In genomic region chr2:118160991-118161390, GRCm38 (mm10) we compare ENCODE assay signal across 15 mouse cellular contexts. TPM values are rescaled to one million over a fixed set of nuclear protein-coding genes. Genes with fewer than 3 reads are reported as not detected.
A peak's percentile ranks its signal among the peaks of the same experiment; 100 is the strongest.
DNase-seq lines count a peak whose midpoint lies in the region; ATAC-seq lines count a peak whose summit lies in the region.
"Had no signal": no experiment of that assay in that cellular context is flagged by ENCODE, and none has a peak within 500 bp of the region (broad histone marks: within the 10 kb centered on the region; RNA-seq: fewer than 3 reads in every experiment).

No protein-coding gene starts in this region.

- no peak overlapping the region for H3K9ac ChIP-seq in intestine, embryonic 14.5 days (ENCODE audit: low read length)
- no peak overlapping the region for H3K9ac ChIP-seq in intestine, embryonic 16.5 days (ENCODE audit: low read depth, low read length)
- H3K9ac ChIP-seq in embryonic facial prominence, embryonic 11.5 days (replicated peaks; ENCODE audit: low read length): no peak overlapping the region
- H3K9ac ChIP-seq in embryonic facial prominence, embryonic 15.5 days: no peak overlapping the region
- no peak overlapping the region for H3K9ac ChIP-seq in limb, embryonic 12.5 days (replicated peaks)
- H3K9ac ChIP-seq: hindbrain, embryonic 14.5 days; liver, embryonic 12.5 days had no signal

- peaks cover 20% of the 10 kb centered on the region for H3K4me1 ChIP-seq in intestine, embryonic 14.5 days (replicated peaks; ENCODE audit: control insufficient read depth, insufficient read depth, low read length)
- peaks cover 8% of the 10 kb centered on the region; the same call in 1 of the 2 replicates for H3K4me1 ChIP-seq in intestine, embryonic 16.5 days (ENCODE audit: control insufficient read depth, insufficient read depth, low read length)
- H3K4me1 ChIP-seq in embryonic facial prominence, embryonic 11.5 days (ENCODE audit: control insufficient read depth, insufficient read depth, low read length): peaks cover 3% of the 10 kb centered on the region
- peaks cover 53% of the 10 kb centered on the region for H3K4me1 ChIP-seq in embryonic facial prominence, embryonic 15.5 days
- H3K4me1 ChIP-seq in limb, embryonic 12.5 days (replicated peaks): peaks cover 55% of the 10 kb centered on the region
- H3K4me1 ChIP-seq: liver, embryonic 12.5 days had no signal

- WGBS in intestine, embryonic 14.5 days: 76% methylated on average over 2 of the region's 2 CpGs
- 86% methylated on average over 2 of the region's 2 CpGs for WGBS in intestine, embryonic 16.5 days
- WGBS in embryonic facial prominence, embryonic 11.5 days: 69% methylated on average over 2 of the region's 2 CpGs
- WGBS in embryonic facial prominence, embryonic 15.5 days: 49% methylated on average over 2 of the region's 2 CpGs
- WGBS in limb, embryonic 12.5 days: 87% methylated on average over 2 of the region's 2 CpGs

- no peak overlapping the region for H3K4me2 ChIP-seq in intestine, embryonic 14.5 days (ENCODE audit: low read length)
- H3K4me2 ChIP-seq in intestine, embryonic 16.5 days (ENCODE audit: low read depth, low read length): no peak overlapping the region
- no peak overlapping the region for H3K4me2 ChIP-seq in embryonic facial prominence, embryonic 11.5 days (ENCODE audit: low read depth, low read length)
- H3K4me2 ChIP-seq in embryonic facial prominence, embryonic 15.5 days (replicated peaks): no peak overlapping the region
- H3K4me2 ChIP-seq in limb, embryonic 12.5 days: no peak overlapping the region
- H3K4me2 ChIP-seq: hindbrain, embryonic 14.5 days; liver, embryonic 12.5 days had no signal

- 0 out of 2 replicates have a peak overlapping the region, but pooled peaks have one; percentile 41 for H3K27ac ChIP-seq in intestine, embryonic 14.5 days (ENCODE audit: low read depth)
- H3K27ac ChIP-seq in intestine, embryonic 16.5 days (ENCODE audit: low read length): no peak overlapping the region
- H3K27ac ChIP-seq in embryonic facial prominence, embryonic 11.5 days (replicated peaks; ENCODE audit: low read depth, low read length): no peak overlapping the region
- peak overlapping the region; percentile 68 for H3K27ac ChIP-seq in embryonic facial prominence, embryonic 15.5 days (replicated peaks)
- peak overlapping the region; percentile 41 for H3K27ac ChIP-seq in limb, embryonic 12.5 days
- H3K27ac ChIP-seq: hindbrain, embryonic 14.5 days; left cerebral cortex, adult 2 months; liver, embryonic 12.5 days had no signal

- no peaks in the 10 kb centered on the region for H3K9me3 ChIP-seq in intestine, embryonic 14.5 days (ENCODE audit: control insufficient read depth, low read length)
- no peaks in the 10 kb centered on the region for H3K9me3 ChIP-seq in intestine, embryonic 16.5 days (ENCODE audit: control insufficient read depth, low read length)
- no peaks in the 10 kb centered on the region for H3K9me3 ChIP-seq in embryonic facial prominence, embryonic 11.5 days (replicated peaks; ENCODE audit: control insufficient read depth, low read length)
- no peaks in the 10 kb centered on the region for H3K9me3 ChIP-seq in embryonic facial prominence, embryonic 15.5 days (replicated peaks)
- H3K9me3 ChIP-seq in limb, embryonic 12.5 days: no peaks in the 10 kb centered on the region
- H3K9me3 ChIP-seq: liver, embryonic 12.5 days; megakaryocyte, embryonic 14.5 days had no signal

- no peaks in the 10 kb centered on the region for H3K36me3 ChIP-seq in intestine, embryonic 14.5 days (ENCODE audit: control insufficient read depth, insufficient read depth, low read length)
- H3K36me3 ChIP-seq in intestine, embryonic 16.5 days (ENCODE audit: control insufficient read depth, insufficient read depth, low read length): no peaks in the 10 kb centered on the region
- H3K36me3 ChIP-seq in embryonic facial prominence, embryonic 11.5 days (replicated peaks; ENCODE audit: control insufficient read depth, insufficient read depth, low read depth, low read length): no peaks in the 10 kb centered on the region
- no peaks in the 10 kb centered on the region for H3K36me3 ChIP-seq in embryonic facial prominence, embryonic 15.5 days
- no peaks in the 10 kb centered on the region for H3K36me3 ChIP-seq in limb, embryonic 12.5 days
- H3K36me3 ChIP-seq: liver, embryonic 12.5 days had no signal

- no peaks in the 10 kb centered on the region for H3K27me3 ChIP-seq in intestine, embryonic 14.5 days (replicated peaks; ENCODE audit: control insufficient read depth, insufficient read depth, low read length)
- no peaks in the 10 kb centered on the region for H3K27me3 ChIP-seq in intestine, embryonic 16.5 days (replicated peaks; ENCODE audit: control insufficient read depth, insufficient read depth, low read length)
- no peaks in the 10 kb centered on the region for H3K27me3 ChIP-seq in embryonic facial prominence, embryonic 11.5 days (ENCODE audit: control insufficient read depth, insufficient read depth, low read length)
- H3K27me3 ChIP-seq in embryonic facial prominence, embryonic 15.5 days: no peaks in the 10 kb centered on the region
- no peaks in the 10 kb centered on the region for H3K27me3 ChIP-seq in limb, embryonic 12.5 days
- H3K27me3 ChIP-seq: liver, embryonic 12.5 days had no signal

- ATAC-seq in intestine, embryonic 14.5 days (replicated peaks; ENCODE audit: low FRiP score, low TSS enrichment, low read depth): no peak
- ATAC-seq in intestine, embryonic 16.5 days: no peak
- no peak for ATAC-seq in embryonic facial prominence, embryonic 11.5 days (replicated peaks; ENCODE audit: insufficient number of reproducible peaks, low FRiP score, low TSS enrichment, low read depth)
- no peak for ATAC-seq in embryonic facial prominence, embryonic 15.5 days (ENCODE audit: insufficient number of reproducible peaks, low FRiP score, low TSS enrichment, low read depth)
- no peak for ATAC-seq in limb, embryonic 12.5 days (ENCODE audit: insufficient number of reproducible peaks, insufficient read depth, low FRiP score, low TSS enrichment, low read depth)
- ATAC-seq: liver, embryonic 12.5 days; lung, postnatal 0 days had no signal

- H3K4me3 ChIP-seq in intestine, embryonic 14.5 days (ENCODE audit: low read depth, low read length): no peak overlapping the region
- no peak overlapping the region for H3K4me3 ChIP-seq in intestine, embryonic 16.5 days (ENCODE audit: low read length)
- no peak overlapping the region for H3K4me3 ChIP-seq in embryonic facial prominence, embryonic 11.5 days (ENCODE audit: low read depth, low read length)
- H3K4me3 ChIP-seq in embryonic facial prominence, embryonic 15.5 days (replicated peaks): no peak overlapping the region
- no peak overlapping the region for H3K4me3 ChIP-seq in limb, embryonic 12.5 days (replicated peaks)
- H3K4me3 ChIP-seq: left cerebral cortex, adult 2 months; liver, embryonic 12.5 days; megakaryocyte, embryonic 14.5 days had no signal

- DNase-seq in intestine, embryonic 14.5 days (ENCODE audit: low spot score): no peak
- DNase-seq in embryonic facial prominence, embryonic 11.5 days (ENCODE audit: low spot score): peak; percentile 48
- DNase-seq in lung, postnatal 4 days: no peak
- DNase-seq in left cerebral cortex, adult 9 months (ENCODE audit: low spot score in 2 of 2): no peak
- DNase-seq: cerebellum, postnatal 10 days; kidney, adult 2 months; thymus, adult 2 months had no signal

RNA-seq across cellular contexts. Expression of gene Thbs1, which starts 49.3 kb away (rescaled TPM):
- 24.2 and 24.5 TPM in 2 replicates for polyA plus RNA-seq in intestine, embryonic 14.5 days (2014; fragmentation: Nextera tagmentation; extraction: Ambion mirVana)
- polyA plus RNA-seq in intestine, embryonic 16.5 days (2015; fragmentation: Nextera tagmentation; extraction: Ambion mirVana): 22.6 and 26.1 TPM in 2 replicates
- 49.7 and 50.7 TPM in 2 replicates for polyA plus RNA-seq in embryonic facial prominence, embryonic 11.5 days (2014; fragmentation: Nextera tagmentation; extraction: Ambion mirVana)
- polyA plus RNA-seq in embryonic facial prominence, embryonic 15.5 days (2015; fragmentation: Nextera tagmentation; extraction: Ambion mirVana): 66.6 and 69.1 TPM in 2 replicates
- polyA plus RNA-seq in limb, embryonic 12.5 days (2016; fragmentation: Nextera tagmentation; extraction: Ambion mirVana): 56.8 and 71.9 TPM in 2 replicates

Comparison
In these comparisons a context has a peak if more than half of its experiments do, and no peak if none do; other contexts are left out.
1. H3K27ac ChIP-seq: peak in intestine, embryonic 14.5 days (single experiment), embryonic facial prominence, embryonic 15.5 days (single experiment) and limb, embryonic 12.5 days (single experiment); none in intestine, embryonic 16.5 days (single experiment) and embryonic facial prominence, embryonic 11.5 days (single experiment).